Mouse (Mus musculus): ENCODE measurements around the gene Osbpl7.

The Osbpl7 gene

GRCm38 (mm10) chr11:97082977-97083376, 32.5 kb downstream of the Osbpl7 start:
- DNase-seq (ENCODE audit: low read depth, low spot score): peak; percentile 58

GRCm38 (mm10) chr11:97083401-97084140, 33.1 kb downstream of the Osbpl7 start:
- peak; percentile 76 for DNase-seq (ENCODE audit: low read depth, low spot score)

- no peak for DNase-seq (ENCODE audit: low read depth, low spot score)
Observed at GRCm38 (mm10) chr11:97084821-97085505, 34.5 kb downstream of the Osbpl7 start.

GRCm38 (mm10) chr11:97086365-97086764, 35.9 kb downstream of the Osbpl7 start:
- no peak for DNase-seq (ENCODE audit: low read depth, low spot score)

GRCm38 (mm10) chr11:97094600-97094999, 44.2 kb downstream of the Osbpl7 start:
- no peak for DNase-seq (ENCODE audit: low read depth, low spot score)

- DNase-seq (ENCODE audit: low read depth, low spot score): no peak
Observed at GRCm38 (mm10) chr11:97098791-97099190, 48.4 kb downstream of the Osbpl7 start.

- DNase-seq (ENCODE audit: low read depth, low spot score): peak; percentile 53
Observed at GRCm38 (mm10) chr11:97101722-97102121, 51.3 kb downstream of the Osbpl7 start.

- no peak for DNase-seq (ENCODE audit: low read depth, low spot score)
Observed at GRCm38 (mm10) chr11:97103163-97104090, 53.0 kb downstream of the Osbpl7 start.

GRCm38 (mm10) chr11:97104091-97104483, 53.7 kb downstream of the Osbpl7 start:
- DNase-seq (ENCODE audit: low read depth, low spot score): no peak

GRCm38 (mm10) chr11:97108976-97109375, 58.5 kb downstream of the Osbpl7 start:
- no peak for DNase-seq (ENCODE audit: low read depth, low spot score)

GRCm38 (mm10) chr11:97112519-97113125, 62.2 kb downstream of the Osbpl7 start:
- no peak for DNase-seq (ENCODE audit: low read depth, low spot score)

GRCm38 (mm10) chr11:97114671-97115601, 64.5 kb downstream of the Osbpl7 start, which contains the start of gene Tbx21:
Gene Tbx21 (minus strand): TSS chr11:97115331.
- DNase-seq (ENCODE audit: low read depth, low spot score): no peak

- no peak for DNase-seq (ENCODE audit: low read depth, low spot score)
Observed at GRCm38 (mm10) chr11:97115797-97116196, 65.4 kb downstream of the Osbpl7 start.

Measured in 3T3-L1 (cell line).